Mouse (Mus musculus) adipocyte (in vitro differentiated cells): ENCODE measurements around the gene Coro1c.
A peak's percentile ranks its signal among the peaks of the same experiment; 100 is the strongest.

Source experiments
- DNase-seq: peaks from one replicate; pipeline ENCODE4 v3.0.0-alpha.2; 2016; ENCODE audit warnings: low spot score

The Coro1c gene

GRCm38 (mm10) chr5:113884750-113885149 is 23.8 kb downstream of the Coro1c start:
- no peak for DNase-seq

- peak; percentile 28 for DNase-seq
Measured at GRCm38 (mm10) chr5:113883384-113883771, 25.2 kb downstream of the Coro1c start.

- peak; percentile 67 for DNase-seq
Measured at GRCm38 (mm10) chr5:113882566-113883383, 25.8 kb downstream of the Coro1c start.

- no peak for DNase-seq
Measured at GRCm38 (mm10) chr5:113881136-113881535, 27.4 kb downstream of the Coro1c start.

- no peak for DNase-seq
Measured at GRCm38 (mm10) chr5:113878943-113879617, 29.5 kb downstream of the Coro1c start.

GRCm38 (mm10) chr5:113877565-113877964 is 31.0 kb downstream of the Coro1c start:
- DNase-seq = no peak

- no peak for DNase-seq
Measured at GRCm38 (mm10) chr5:113876176-113876575, 32.4 kb downstream of the Coro1c start.

- no peak for DNase-seq
Measured at GRCm38 (mm10) chr5:113875625-113876024, 32.9 kb downstream of the Coro1c start.

- no peak for DNase-seq
Measured at GRCm38 (mm10) chr5:113874063-113875024, 34.2 kb downstream of the Coro1c start.

GRCm38 (mm10) chr5:113872936-113873912 is 35.3 kb downstream of the Coro1c start:
- DNase-seq = peak; percentile 92

- no peak for DNase-seq
Measured at GRCm38 (mm10) chr5:113871903-113872548, 36.5 kb downstream of the Coro1c start.

GRCm38 (mm10) chr5:113870393-113871040 is 38.0 kb downstream of the Coro1c start:
- DNase-seq = peak; percentile 41

GRCm38 (mm10) chr5:113869132-113869531 is 39.4 kb downstream of the Coro1c start:
- DNase-seq = no peak

- DNase-seq = no peak
Measured at GRCm38 (mm10) chr5:113864992-113865391, 43.6 kb downstream of the Coro1c start.

- no peak for DNase-seq
Measured at GRCm38 (mm10) chr5:113863994-113864393, 44.6 kb downstream of the Coro1c start.

GRCm38 (mm10) chr5:113862418-113862817 is 46.1 kb downstream of the Coro1c start:
- no peak for DNase-seq

GRCm38 (mm10) chr5:113861294-113861693 is 47.3 kb downstream of the Coro1c start:
- DNase-seq = no peak

- DNase-seq = peak; percentile 45
Measured at GRCm38 (mm10) chr5:113858971-113859370, 49.6 kb downstream of the Coro1c start.

- no peak for DNase-seq
Measured at GRCm38 (mm10) chr5:113858550-113858949, 50.0 kb downstream of the Coro1c start.

GRCm38 (mm10) chr5:113857631-113858030 is 50.9 kb downstream of the Coro1c start:
- DNase-seq = no peak
